Mouse (Mus musculus) heart, embryonic 12.5 days (tissue): Measurements from ENCODE around the gene Smco2. TPM values are rescaled to one million over a fixed set of nuclear protein-coding genes. Genes with fewer than 3 reads are reported as not detected.
A peak's percentile ranks its signal among the peaks of the same experiment; 100 is the strongest.

ENCODE experiments used
- ATAC-seq: fragments of 200-750 bp; cut with Nextera tagmentation; 2 replicates; pipeline ENCODE4 v1.8.0; 2017; ENCODE audit warnings: moderate TSS enrichment, moderate library complexity; ENCODE audit not compliant: insufficient number of reproducible peaks, low FRiP score
- H3K27ac ChIP-seq: fragments of 300-500 bp; sonication (generic); 2 replicates; pipeline ENCODE4 v1.5.1; 2016; ENCODE audit warnings: mild to moderate bottlenecking, moderate library complexity; ENCODE audit not compliant: poor library complexity, severe bottlenecking
- H3K27me3 ChIP-seq: fragments of 300-500 bp; sonication (generic); replicated peaks from 2 replicates; pipeline ENCODE4 v1.6.1; 2016; ENCODE audit warnings: mild to moderate bottlenecking, moderate library complexity
- H3K36me3 ChIP-seq: fragments of 300-500 bp; sonication (generic); 2 replicates; pipeline ENCODE4 v1.6.1; 2016; ENCODE audit warnings: mild to moderate bottlenecking, moderate library complexity
- H3K4me1 ChIP-seq: fragments of 300-500 bp; sonication (generic); replicated peaks from 2 replicates; pipeline ENCODE4 v1.6.1; 2016; ENCODE audit warnings: mild to moderate bottlenecking
- H3K4me2 ChIP-seq: fragments of 300-500 bp; sonication (generic); 2 replicates; pipeline ENCODE4 v1.6.1; 2016; ENCODE audit warnings: mild to moderate bottlenecking, moderate library complexity
- H3K4me3 ChIP-seq: fragments of 300-500 bp; sonication (generic); 2 replicates; pipeline ENCODE4 v1.5.1; 2016; ENCODE audit warnings: mild to moderate bottlenecking
- H3K9ac ChIP-seq: fragments of 300-500 bp; sonication (generic); 2 replicates; pipeline ENCODE4 v1.6.1; 2016; ENCODE audit warnings: mild to moderate bottlenecking, moderate library complexity
- H3K9me3 ChIP-seq: fragments of 300-500 bp; sonication (generic); replicated peaks from 2 replicates; pipeline ENCODE4 v1.6.1; 2016; ENCODE audit warnings: mild to moderate bottlenecking, moderate library complexity
- WGBS: fragments of 180-500 bp; shearing (Covaris S2); methylation state at CpG from one replicate; pipeline ENCODE4 v1.1.7; 2016; 5-methylcytosine and 5-hydroxymethylcytosine counted together
- polyA plus RNA-seq: library from polyadenylated mRNA; unstranded; fragments of >200 nt; fragmentation: Nextera tagmentation; extraction: Ambion mirVana; gene quantifications from 2 replicates; pipeline ENCODE4 v1.2.1, GENCODE M21; 2016

The Smco2 gene
- polyA plus RNA-seq, 1 experiment from 2014 or later = not detected

- no peak overlapping the region for H3K9ac ChIP-seq
- no peak overlapping the region for H3K4me3 ChIP-seq
- ATAC-seq = no peak
- no peaks in the 10 kb centered on the region for H3K27me3 ChIP-seq
- H3K4me2 ChIP-seq = no peak overlapping the region
- peak overlapping the region; percentile 22; the same call in 1 of the 2 replicates for H3K27ac ChIP-seq
- H3K36me3 ChIP-seq = peaks cover 3% of the 10 kb centered on the region; the same call in 1 of the 2 replicates
- no peaks in the 10 kb centered on the region for H3K9me3 ChIP-seq
- 13% methylated on average over 4 of the region's 4 CpGs for WGBS
- peaks cover 20% of the 10 kb centered on the region for H3K4me1 ChIP-seq
Observed at GRCm38 (mm10) chr6:146835784-146836183, 14.1 kb upstream of the Smco2 start.

- no peaks in the 10 kb centered on the region for H3K27me3 ChIP-seq
- no peak for ATAC-seq
- H3K4me1 ChIP-seq = peaks cover 21% of the 10 kb centered on the region
- H3K9me3 ChIP-seq = no peaks in the 10 kb centered on the region
- H3K4me3 ChIP-seq = no peak overlapping the region
- no peaks in the 10 kb centered on the region for H3K36me3 ChIP-seq
- WGBS = 46% methylated on average over 7 of the region's 7 CpGs
- H3K4me2 ChIP-seq = no peak overlapping the region
- H3K27ac ChIP-seq = no peak overlapping the region
- no peak overlapping the region for H3K9ac ChIP-seq
Observed at GRCm38 (mm10) chr6:146837316-146837715, 12.6 kb upstream of the Smco2 start.

- Histone ChIP-seq H3K36me3 (no peaks in the 10 kb centered on the region), H3K9me3 (no peaks in the 10 kb centered on the region), H3K27me3 (no peaks in the 10 kb centered on the region), H3K4me3 (no peak overlapping the region), H3K4me2 (no peak overlapping the region), H3K9ac (no peak overlapping the region), H3K4me1 (peaks cover 30% of the 10 kb centered on the region), H3K27ac (no peak overlapping the region)
- ATAC-seq = no peak
- 85% methylated on average over 5 of the region's 5 CpGs for WGBS
Observed at GRCm38 (mm10) chr6:146838366-146838765, 11.5 kb upstream of the Smco2 start.

- Histone ChIP-seq H3K27me3 (no peaks in the 10 kb centered on the region), H3K9ac (no peak overlapping the region), H3K27ac (no peak overlapping the region), H3K36me3 (no peaks in the 10 kb centered on the region), H3K4me2 (no peak overlapping the region), H3K9me3 (no peaks in the 10 kb centered on the region), H3K4me3 (no peak overlapping the region), H3K4me1 (peaks cover 35% of the 10 kb centered on the region)
- WGBS = 83% methylated on average over 4 of the region's 4 CpGs
- ATAC-seq = no peak
Observed at GRCm38 (mm10) chr6:146838863-146839262, 11.0 kb upstream of the Smco2 start.

- WGBS = 45% methylated on average over 6 of the region's 6 CpGs
- no peak for ATAC-seq
- no peak overlapping the region; the same call in 1 of the 2 replicates for H3K27ac ChIP-seq
Observed at GRCm38 (mm10) chr6:146844867-146845266, 5.0 kb upstream of the Smco2 start.

GRCm38 (mm10) chr6:146845347-146845746, 4.6 kb upstream of the Smco2 start:
- no peak overlapping the region; the same call in 1 of the 2 replicates for H3K27ac ChIP-seq
- no peaks in the 10 kb centered on the region for H3K9me3 ChIP-seq
- no peak for ATAC-seq
- 74% methylated on average over 5 of the region's 5 CpGs for WGBS
- no peak overlapping the region for H3K4me3 ChIP-seq
- H3K36me3 ChIP-seq = no peaks in the 10 kb centered on the region
- H3K4me1 ChIP-seq = peaks cover 39% of the 10 kb centered on the region
- H3K4me2 ChIP-seq = no peak overlapping the region
- no peaks in the 10 kb centered on the region for H3K27me3 ChIP-seq
- no peak overlapping the region for H3K9ac ChIP-seq

More at GRCm38 (mm10) chr6:146844867-146845266, 5.0 kb upstream of the Smco2 start:
- no peak overlapping the region for H3K4me3 ChIP-seq
- peaks cover 36% of the 10 kb centered on the region for H3K4me1 ChIP-seq
- no peaks in the 10 kb centered on the region for H3K27me3 ChIP-seq
- no peak overlapping the region for H3K9ac ChIP-seq
- H3K4me2 ChIP-seq = no peak overlapping the region
- H3K36me3 ChIP-seq = no peaks in the 10 kb centered on the region
- H3K9me3 ChIP-seq = no peaks in the 10 kb centered on the region

- WGBS = 44% methylated on average over 15 of the region's 15 CpGs
- H3K4me2 ChIP-seq = no peak overlapping the region
- H3K27me3 ChIP-seq = no peaks in the 10 kb centered on the region
- H3K36me3 ChIP-seq = no peaks in the 10 kb centered on the region
- no peak overlapping the region for H3K9ac ChIP-seq
- peaks cover 39% of the 10 kb centered on the region for H3K4me1 ChIP-seq
- H3K27ac ChIP-seq = peak overlapping the region; percentile 10
- no peak for ATAC-seq
- no peaks in the 10 kb centered on the region for H3K9me3 ChIP-seq
- H3K4me3 ChIP-seq = no peak overlapping the region
Observed at GRCm38 (mm10) chr6:146845961-146846750, 3.7 kb upstream of the Smco2 start.

- Histone ChIP-seq H3K9me3 (no peaks in the 10 kb centered on the region), H3K36me3 (no peaks in the 10 kb centered on the region), H3K27ac (no peak overlapping the region), H3K27me3 (no peaks in the 10 kb centered on the region), H3K4me1 (peaks cover 40% of the 10 kb centered on the region), H3K9ac (no peak overlapping the region), H3K4me3 (no peak overlapping the region), H3K4me2 (no peak overlapping the region)
- WGBS = 81% methylated on average over 3 of the region's 3 CpGs
- ATAC-seq = no peak
Observed at GRCm38 (mm10) chr6:146847402-146847801, 2.5 kb upstream of the Smco2 start.

GRCm38 (mm10) chr6:146848281-146848680, 1.6 kb upstream of the Smco2 start:
- Histone ChIP-seq H3K4me2 (no peak overlapping the region), H3K27me3 (no peaks in the 10 kb centered on the region), H3K27ac (no peak overlapping the region), H3K9ac (no peak overlapping the region), H3K4me1 (peaks cover 40% of the 10 kb centered on the region), H3K36me3 (no peaks in the 10 kb centered on the region), H3K9me3 (no peaks in the 10 kb centered on the region), H3K4me3 (no peak overlapping the region)
- ATAC-seq = no peak
- 81% methylated on average over 3 of the region's 3 CpGs for WGBS

GRCm38 (mm10) chr6:146851916-146852315, 2.0 kb downstream of the Smco2 start:
- 82% methylated on average over 3 of the region's 3 CpGs for WGBS
- ATAC-seq = no peak
- peaks cover 4% of the 10 kb centered on the region; the same call in 1 of the 2 replicates for H3K9me3 ChIP-seq
- H3K9ac ChIP-seq = no peak overlapping the region
- no peaks in the 10 kb centered on the region for H3K36me3 ChIP-seq
- H3K27ac ChIP-seq = no peak overlapping the region
- H3K27me3 ChIP-seq = no peaks in the 10 kb centered on the region
- H3K4me1 ChIP-seq = peaks cover 15% of the 10 kb centered on the region
- H3K4me2 ChIP-seq = no peak overlapping the region
- no peak overlapping the region for H3K4me3 ChIP-seq

- H3K9me3 ChIP-seq = peaks cover 4% of the 10 kb centered on the region; the same call in 1 of the 2 replicates
- no peaks in the 10 kb centered on the region for H3K27me3 ChIP-seq
- no peaks in the 10 kb centered on the region for H3K36me3 ChIP-seq
- no peak overlapping the region for H3K9ac ChIP-seq
- WGBS = 55% methylated on average over 4 of the region's 4 CpGs
- no peak overlapping the region for H3K27ac ChIP-seq
- H3K4me2 ChIP-seq = 0 out of 2 replicates have a peak overlapping the region, but pooled peaks have one; percentile 0
- no peak for ATAC-seq
- H3K4me3 ChIP-seq = no peak overlapping the region
- H3K4me1 ChIP-seq = peaks cover 15% of the 10 kb centered on the region
Observed at GRCm38 (mm10) chr6:146852739-146853138, 2.8 kb downstream of the Smco2 start.
